Comparison of ENCODE assay signal across 16 mouse cellular contexts in genomic region chr7:132853946-132854345, GRCm38 (mm10). TPM values are rescaled to one million over a fixed set of nuclear protein-coding genes. Genes with fewer than 3 reads are reported as not detected.
DNase-seq lines count a peak whose midpoint lies in the region; ATAC-seq and TF ChIP-seq lines count a peak whose summit lies in the region.
"Had no signal": no experiment of that assay in that cellular context is flagged by ENCODE, and none has a peak within 500 bp of the region (broad histone marks: within the 10 kb centered on the region; RNA-seq: fewer than 3 reads in every experiment).

No protein-coding gene starts in this region.

- H3K4me2 ChIP-seq in embryonic facial prominence, embryonic 14.5 days (ENCODE audit: low read depth, low read length) = no peak overlapping the region
- H3K4me2 ChIP-seq in midbrain, postnatal 0 days (ENCODE audit: low read depth, low read length, poor library complexity, severe bottlenecking) = no peak overlapping the region
- no peak overlapping the region for H3K4me2 ChIP-seq in midbrain, embryonic 16.5 days (ENCODE audit: low read length)
- H3K4me2 ChIP-seq in stomach, postnatal 0 days (replicated peaks; ENCODE audit: low read depth) = no peak overlapping the region
- H3K4me2 ChIP-seq: forebrain, embryonic 12.5 days; kidney, embryonic 15.5 days; stomach, embryonic 15.5 days had no signal

- no peaks in the 10 kb centered on the region for H3K9me3 ChIP-seq in embryonic facial prominence, embryonic 14.5 days (ENCODE audit: control insufficient read depth, low read length)
- no peaks in the 10 kb centered on the region for H3K9me3 ChIP-seq in embryonic facial prominence, embryonic 10.5 days
- H3K9me3 ChIP-seq in midbrain, postnatal 0 days (ENCODE audit: low read length) = no peaks in the 10 kb centered on the region
- no peaks in the 10 kb centered on the region for H3K9me3 ChIP-seq in midbrain, embryonic 16.5 days (replicated peaks; ENCODE audit: control insufficient read depth, low read length, poor library complexity, severe bottlenecking)
- H3K9me3 ChIP-seq in stomach, postnatal 0 days (ENCODE audit: control insufficient read depth, low read length) = no peaks in the 10 kb centered on the region
- H3K9me3 ChIP-seq: forebrain, embryonic 12.5 days; kidney, embryonic 15.5 days; stomach, embryonic 15.5 days had no signal

- DNase-seq in embryonic facial prominence, embryonic 14.5 days (ENCODE audit: low spot score) = peak; percentile 19
- no peak for DNase-seq in embryonic facial prominence, embryonic 10.5 days (ENCODE audit: low spot score)
- DNase-seq in layer of hippocampus, adult 9-11 months = peak; percentile 27
- no peak for DNase-seq in layer of hippocampus, postnatal 36 days
- DNase-seq in midbrain, postnatal 0 days (ENCODE audit: low spot score) = peak; percentile 76
- DNase-seq in stomach, postnatal 0 days (ENCODE audit: low spot score) = no peak
- DNase-seq: cerebellum, adult 11 months; gastrocnemius, adult 2 months; heart, postnatal 10 days; spleen, adult 18-20 months; thymus, postnatal 14 days had no signal

- H3K4me1 ChIP-seq in embryonic facial prominence, embryonic 14.5 days (ENCODE audit: control insufficient read depth, insufficient read depth, low read length) = 0 out of 2 replicates have a peak, but pooled peaks cover 6% of the 10 kb centered on the region
- H3K4me1 ChIP-seq in embryonic facial prominence, embryonic 10.5 days = peaks cover 20% of the 10 kb centered on the region
- H3K4me1 ChIP-seq in midbrain, postnatal 0 days (ENCODE audit: insufficient read depth, low read length) = no peaks in the 10 kb centered on the region; the same call in 1 of the 2 replicates
- H3K4me1 ChIP-seq in midbrain, embryonic 16.5 days (ENCODE audit: control insufficient read depth, insufficient read depth, low read length) = peaks cover 14% of the 10 kb centered on the region
- H3K4me1 ChIP-seq in stomach, postnatal 0 days (replicated peaks; ENCODE audit: control insufficient read depth, insufficient read depth) = no peaks in the 10 kb centered on the region; the same call in 1 of the 2 replicates
- H3K4me1 ChIP-seq: stomach, embryonic 15.5 days had no signal

- no peaks in the 10 kb centered on the region for H3K27me3 ChIP-seq in embryonic facial prominence, embryonic 14.5 days (replicated peaks; ENCODE audit: control insufficient read depth, insufficient read depth, low read length)
- H3K27me3 ChIP-seq in embryonic facial prominence, embryonic 10.5 days (replicated peaks; ENCODE audit: low read depth, poor library complexity, severe bottlenecking) = no peaks in the 10 kb centered on the region
- H3K27me3 ChIP-seq in midbrain, postnatal 0 days (ENCODE audit: insufficient read depth, low read length) = no peaks in the 10 kb centered on the region
- H3K27me3 ChIP-seq in midbrain, embryonic 16.5 days (ENCODE audit: control insufficient read depth, insufficient read depth, low read depth, low read length) = no peaks in the 10 kb centered on the region
- H3K27me3 ChIP-seq in stomach, postnatal 0 days (ENCODE audit: control insufficient read depth, insufficient read depth, low read length) = no peaks in the 10 kb centered on the region
- H3K27me3 ChIP-seq: forebrain, embryonic 12.5 days; kidney, embryonic 15.5 days; stomach, embryonic 15.5 days had no signal

- no peak for TF ChIP-seq EP300 in stomach, postnatal 0 days (optimal IDR thresholded peaks at IDR 0.05)

- H3K9ac ChIP-seq in embryonic facial prominence, embryonic 14.5 days (ENCODE audit: low read depth, low read length) = no peak overlapping the region
- H3K9ac ChIP-seq in midbrain, postnatal 0 days (replicated peaks; ENCODE audit: low read length, poor library complexity, severe bottlenecking) = no peak overlapping the region
- no peak overlapping the region for H3K9ac ChIP-seq in midbrain, embryonic 16.5 days (ENCODE audit: low read depth, low read length)
- no peak overlapping the region for H3K9ac ChIP-seq in stomach, postnatal 0 days (ENCODE audit: low read length)
- H3K9ac ChIP-seq: forebrain, embryonic 12.5 days; kidney, embryonic 15.5 days; liver, embryonic 14.5 days; stomach, embryonic 15.5 days had no signal

- TF ChIP-seq CTCF in midbrain, postnatal 0 days (IDR thresholded peaks at IDR 0.05) = no peak
- no peak for TF ChIP-seq CTCF in stomach, postnatal 0 days (IDR thresholded peaks at IDR 0.05; ENCODE audit: low read depth)

- peaks cover 21% of the 10 kb centered on the region for H3K36me3 ChIP-seq in embryonic facial prominence, embryonic 14.5 days (ENCODE audit: control insufficient read depth, insufficient read depth, low read length)
- H3K36me3 ChIP-seq in embryonic facial prominence, embryonic 10.5 days (replicated peaks) = peaks cover 18% of the 10 kb centered on the region
- peaks cover 5% of the 10 kb centered on the region; the same call in 1 of the 2 replicates for H3K36me3 ChIP-seq in midbrain, postnatal 0 days (ENCODE audit: insufficient read depth, low read length)
- 0 out of 2 replicates have a peak, but pooled peaks cover 3% of the 10 kb centered on the region for H3K36me3 ChIP-seq in midbrain, embryonic 16.5 days (ENCODE audit: control insufficient read depth, insufficient read depth, low read length)
- H3K36me3 ChIP-seq in stomach, postnatal 0 days (ENCODE audit: control insufficient read depth, insufficient read depth, low read length) = 0 out of 2 replicates have a peak, but pooled peaks cover 4% of the 10 kb centered on the region

- no peak for ATAC-seq in embryonic facial prominence, embryonic 14.5 days (ENCODE audit: low read depth)
- peak; percentile 64; the same call in 1 of the 2 replicates for ATAC-seq in midbrain, postnatal 0 days (ENCODE audit: low FRiP score)
- no peak for ATAC-seq in midbrain, embryonic 16.5 days
- no peak for ATAC-seq in stomach, postnatal 0 days (ENCODE audit: low FRiP score, low TSS enrichment)

- H3K4me3 ChIP-seq in embryonic facial prominence, embryonic 14.5 days (ENCODE audit: low read depth, low read length) = no peak overlapping the region
- no peak overlapping the region for H3K4me3 ChIP-seq in embryonic facial prominence, embryonic 10.5 days
- no peak overlapping the region for H3K4me3 ChIP-seq in midbrain, postnatal 0 days (ENCODE audit: low read depth, low read length)
- no peak overlapping the region for H3K4me3 ChIP-seq in midbrain, embryonic 16.5 days (ENCODE audit: low read depth, low read length)
- no peak overlapping the region for H3K4me3 ChIP-seq in stomach, postnatal 0 days (ENCODE audit: low read depth, low read length)
- H3K4me3 ChIP-seq: forebrain, embryonic 12.5 days; gastrocnemius, adult 2 months; kidney, embryonic 15.5 days; stomach, embryonic 15.5 days had no signal

- no peak overlapping the region for H3K27ac ChIP-seq in embryonic facial prominence, embryonic 14.5 days (replicated peaks; ENCODE audit: low read depth, low read length)
- H3K27ac ChIP-seq in embryonic facial prominence, embryonic 10.5 days (replicated peaks) = no peak overlapping the region
- H3K27ac ChIP-seq in midbrain, postnatal 0 days (ENCODE audit: low read depth, low read length) = peak overlapping the region; percentile 97
- no peak overlapping the region for H3K27ac ChIP-seq in midbrain, embryonic 16.5 days (ENCODE audit: low read length)
- 0 out of 2 replicates have a peak overlapping the region, but pooled peaks have one; percentile 24 for H3K27ac ChIP-seq in stomach, postnatal 0 days (replicated peaks)
- H3K27ac ChIP-seq: forebrain, embryonic 12.5 days; gastrocnemius, adult 2 months; kidney, embryonic 15.5 days; liver, embryonic 14.5 days; stomach, embryonic 15.5 days had no signal

- WGBS in embryonic facial prominence, embryonic 14.5 days = 76% methylated on average over 4 of the region's 4 CpGs
- WGBS in embryonic facial prominence, embryonic 10.5 days = 71% methylated on average over 4 of the region's 4 CpGs
- WGBS in midbrain, postnatal 0 days = 62% methylated on average over 4 of the region's 4 CpGs
- 55% methylated on average over 4 of the region's 4 CpGs for WGBS in midbrain, embryonic 16.5 days
- 43% methylated on average over 4 of the region's 4 CpGs for WGBS in stomach, postnatal 0 days

RNA-seq across cellular contexts. Expression of gene Eef1akmt2, which starts 1.5 kb away (rescaled TPM):
- polyA plus RNA-seq in embryonic facial prominence, embryonic 14.5 days (2014; fragmentation: Nextera tagmentation; extraction: Ambion mirVana) = 58.5 and 62.2 TPM in 2 replicates
- polyA plus RNA-seq in embryonic facial prominence, embryonic 10.5 days (2016; fragmentation: Nextera tagmentation; extraction: Ambion mirVana) = 71.0 and 72.1 TPM in 2 replicates
- total RNA-seq in layer of hippocampus, postnatal 36 days (2021) = 10 to 100 TPM; 31.6 to 36.7 TPM
- total RNA-seq in midbrain, postnatal 0 days (2014; rRNA removed) = 52.1 and 62.1 TPM in 2 replicates
- 80.1 and 84.2 TPM in 2 replicates for polyA plus RNA-seq in midbrain, postnatal 0 days (2015; fragmentation: Nextera tagmentation; extraction: Ambion mirVana)
- polyA plus RNA-seq in midbrain, embryonic 16.5 days (2015; fragmentation: Nextera tagmentation; extraction: Ambion mirVana) = 91.7 and 94.3 TPM in 2 replicates
- 39.0 and 39.9 TPM in 2 replicates for polyA plus RNA-seq in stomach, postnatal 0 days (2015; fragmentation: Nextera tagmentation; extraction: Ambion mirVana)

RNA-seq across cellular contexts. Expression of gene Abraxas2, which starts 5.1 kb away (rescaled TPM):
- polyA plus RNA-seq in embryonic facial prominence, embryonic 14.5 days (2014; fragmentation: Nextera tagmentation; extraction: Ambion mirVana) = 38.7 and 39.2 TPM in 2 replicates
- 32.1 and 34.3 TPM in 2 replicates for polyA plus RNA-seq in embryonic facial prominence, embryonic 10.5 days (2016; fragmentation: Nextera tagmentation; extraction: Ambion mirVana)
- total RNA-seq in layer of hippocampus, postnatal 36 days (2021) = 10 to 100 TPM; 28.3 to 31.5 TPM
- total RNA-seq in midbrain, postnatal 0 days (2014; rRNA removed) = 26.7 and 28.8 TPM in 2 replicates
- polyA plus RNA-seq in midbrain, postnatal 0 days (2015; fragmentation: Nextera tagmentation; extraction: Ambion mirVana) = 31.1 and 32.3 TPM in 2 replicates
- polyA plus RNA-seq in midbrain, embryonic 16.5 days (2015; fragmentation: Nextera tagmentation; extraction: Ambion mirVana) = 37.4 and 38.6 TPM in 2 replicates
- 18.7 and 20.2 TPM in 2 replicates for polyA plus RNA-seq in stomach, postnatal 0 days (2015; fragmentation: Nextera tagmentation; extraction: Ambion mirVana)

RNA-seq across cellular contexts. Expression of gene Fam53b, which starts 40.3 kb away (rescaled TPM):
- 16.5 and 21.0 TPM in 2 replicates for polyA plus RNA-seq in embryonic facial prominence, embryonic 14.5 days (2014; fragmentation: Nextera tagmentation; extraction: Ambion mirVana)
- 29.4 and 29.9 TPM in 2 replicates for polyA plus RNA-seq in embryonic facial prominence, embryonic 10.5 days (2016; fragmentation: Nextera tagmentation; extraction: Ambion mirVana)
- total RNA-seq in layer of hippocampus, postnatal 36 days (2021) = 10 to 100 TPM; 46.4 to 53.3 TPM
- 8.0 and 17.3 TPM in 2 replicates for total RNA-seq in midbrain, postnatal 0 days (2014; rRNA removed)
- polyA plus RNA-seq in midbrain, postnatal 0 days (2015; fragmentation: Nextera tagmentation; extraction: Ambion mirVana) = 7.3 and 9.4 TPM in 2 replicates
- 13.2 and 13.6 TPM in 2 replicates for polyA plus RNA-seq in midbrain, embryonic 16.5 days (2015; fragmentation: Nextera tagmentation; extraction: Ambion mirVana)
- polyA plus RNA-seq in stomach, postnatal 0 days (2015; fragmentation: Nextera tagmentation; extraction: Ambion mirVana) = 8.4 and 8.5 TPM in 2 replicates

Comparison
In these comparisons a context has a peak if more than half of its experiments do, and no peak if none do; other contexts are left out.
1. DNase-seq: peak in embryonic facial prominence, embryonic 14.5 days (single experiment), layer of hippocampus, adult 9-11 months (single experiment) and midbrain, postnatal 0 days (single experiment); none in embryonic facial prominence, embryonic 10.5 days (single experiment), layer of hippocampus, postnatal 36 days (0 of 2) and stomach, postnatal 0 days (single experiment).
2. H3K27ac ChIP-seq: peak in midbrain, postnatal 0 days (single experiment) and stomach, postnatal 0 days (single experiment); none in embryonic facial prominence, embryonic 14.5 days (single experiment), embryonic facial prominence, embryonic 10.5 days (single experiment) and midbrain, embryonic 16.5 days (single experiment).